Mouse (Mus musculus) embryonic facial prominence, embryonic 12.5 days (tissue): ENCODE data around the gene Eci3. TPM values are rescaled to one million over a fixed set of nuclear protein-coding genes. Genes with fewer than 3 reads are reported as not detected.
A peak's percentile ranks its signal among the peaks of the same experiment; 100 is the strongest.
"Not testable (repeated sequence)": the region's sequence is repeated elsewhere in the genome, so short reads cannot be mapped to it uniquely, and the experiment has no call there.

Experiments
- ATAC-seq: fragments of 200-750 bp; cut with Nextera tagmentation; 2 replicates; pipeline ENCODE4 v1.8.0; 2017; ENCODE audit not compliant: insufficient number of reproducible peaks, insufficient read depth, low FRiP score, low TSS enrichment
- H3K27ac ChIP-seq: fragments of 300-500 bp; sonication (generic); 2 replicates; pipeline ENCODE4 v1.5.1; 2016; ENCODE audit warnings: mild to moderate bottlenecking
- H3K27me3 ChIP-seq: fragments of 300-500 bp; sonication (generic); 2 replicates; pipeline ENCODE4 v1.6.1; 2016; ENCODE audit warnings: mild to moderate bottlenecking, moderate library complexity
- H3K36me3 ChIP-seq: fragments of 300-500 bp; sonication (generic); 2 replicates; pipeline ENCODE4 v1.6.1; 2016; ENCODE audit warnings: mild to moderate bottlenecking
- H3K4me1 ChIP-seq: fragments of 300-500 bp; sonication (generic); 2 replicates; pipeline ENCODE4 v1.6.1; 2016
- H3K4me2 ChIP-seq: fragments of 300-500 bp; sonication (generic); replicated peaks from 2 replicates; pipeline ENCODE4 v1.6.1; 2016; ENCODE audit warnings: mild to moderate bottlenecking, moderate library complexity
- H3K4me3 ChIP-seq: fragments of 300-500 bp; sonication (generic); 2 replicates; pipeline ENCODE4 v1.5.1; 2016; ENCODE audit warnings: mild to moderate bottlenecking
- H3K9ac ChIP-seq: fragments of 300-500 bp; sonication (generic); 2 replicates; pipeline ENCODE4 v1.6.1; 2016; ENCODE audit warnings: mild to moderate bottlenecking, moderate library complexity
- H3K9me3 ChIP-seq: fragments of 300-500 bp; sonication (generic); 2 replicates; pipeline ENCODE4 v1.6.1; 2016; ENCODE audit warnings: mild to moderate bottlenecking, moderate library complexity
- WGBS: fragments of 180-500 bp; shearing (Covaris S2); methylation state at CpG from one replicate; pipeline ENCODE4 v1.1.7; 2016; 5-methylcytosine and 5-hydroxymethylcytosine counted together
- polyA plus RNA-seq: library from polyadenylated mRNA; unstranded; fragments of >200 nt; fragmentation: Nextera tagmentation; extraction: Ambion mirVana; gene quantifications from 2 replicates; pipeline ENCODE4 v1.2.1, GENCODE M21; 2016

Gene Eci3
- polyA plus RNA-seq, 1 experiment from 2014 or later: 1.8 TPM

DNA sequence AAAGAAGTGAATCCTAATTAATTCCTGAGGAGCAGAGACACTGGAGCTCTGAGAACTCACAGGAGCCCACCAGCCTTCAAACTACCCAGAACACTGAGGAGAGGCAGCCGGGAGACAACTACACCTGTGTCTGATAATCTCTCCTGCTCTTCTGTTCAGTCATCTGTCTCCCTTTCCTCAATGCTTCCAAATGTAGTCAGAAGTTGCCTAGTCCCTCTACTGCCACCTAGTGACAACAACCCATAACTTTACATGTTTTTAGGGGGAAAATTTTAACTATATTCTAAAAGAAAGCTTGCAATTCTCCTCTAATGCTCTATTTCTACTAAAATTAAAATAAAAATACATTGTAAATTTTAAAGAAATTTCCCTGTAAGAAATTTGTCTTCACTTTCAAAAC is 9.5 kb upstream of the Eci3 start:
- peaks cover 12% of the 10 kb centered on the region for H3K36me3 ChIP-seq
- H3K4me3 ChIP-seq: no peak overlapping the region
- WGBS: 23% methylated on average over 1 of the region's 1 CpGs
- H3K4me1 ChIP-seq: no peaks in the 10 kb centered on the region
- no peak for ATAC-seq
- no peak overlapping the region for H3K27ac ChIP-seq
- H3K9ac ChIP-seq: no peak overlapping the region
- H3K27me3 ChIP-seq: no peaks in the 10 kb centered on the region
- no peak overlapping the region for H3K4me2 ChIP-seq
- H3K9me3 ChIP-seq: no peaks in the 10 kb centered on the region

DNA sequence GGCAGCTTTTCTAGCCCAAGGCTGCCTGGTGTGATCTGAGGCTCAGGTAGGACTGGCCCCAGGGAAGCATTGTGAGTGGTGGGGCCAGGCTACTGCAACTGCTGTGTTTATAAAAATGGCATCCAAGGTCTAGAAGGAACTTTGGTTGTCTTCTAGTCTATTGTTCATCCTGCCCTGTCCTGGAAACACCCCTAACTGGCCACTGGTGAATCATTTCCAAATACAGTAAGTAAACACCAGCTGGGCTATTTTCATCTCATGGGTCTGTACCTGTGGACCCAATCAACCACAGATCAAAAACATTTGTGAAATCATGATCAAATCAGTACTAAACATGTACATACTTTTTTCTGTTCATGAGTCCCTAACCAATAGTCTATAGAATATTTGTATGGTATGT is 8.8 kb upstream of the Eci3 start:
- not testable (repeated sequence) for H3K4me3 ChIP-seq, H3K4me2 ChIP-seq, ATAC-seq, H3K4me1 ChIP-seq, H3K27ac ChIP-seq, H3K36me3 ChIP-seq, H3K9ac ChIP-seq, H3K9me3 ChIP-seq, H3K27me3 ChIP-seq

DNA sequence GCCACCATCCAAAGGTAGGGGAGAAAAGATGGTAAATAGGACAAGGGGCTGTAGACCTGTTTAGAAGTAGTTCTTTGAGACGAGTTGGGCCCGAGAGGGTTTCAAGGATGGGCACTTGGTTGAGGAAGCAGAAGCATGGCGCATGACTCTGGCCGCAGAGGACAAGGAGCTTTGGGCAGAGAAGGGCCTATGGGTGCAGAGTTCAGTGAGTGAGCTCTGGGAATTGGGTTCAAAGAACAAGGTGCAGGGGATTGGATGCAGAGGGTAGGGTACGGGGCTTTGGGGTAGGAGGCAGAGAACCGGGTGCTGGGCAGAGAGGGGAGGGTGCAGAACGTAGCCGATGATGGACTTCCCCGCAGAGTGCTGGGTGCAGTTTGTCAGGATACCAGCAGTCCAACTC is 2.0 kb upstream of the Eci3 start:
- ATAC-seq, H3K4me1 ChIP-seq: not testable (repeated sequence)
- WGBS: 69% methylated on average over 9 of the region's 9 CpGs

DNA sequence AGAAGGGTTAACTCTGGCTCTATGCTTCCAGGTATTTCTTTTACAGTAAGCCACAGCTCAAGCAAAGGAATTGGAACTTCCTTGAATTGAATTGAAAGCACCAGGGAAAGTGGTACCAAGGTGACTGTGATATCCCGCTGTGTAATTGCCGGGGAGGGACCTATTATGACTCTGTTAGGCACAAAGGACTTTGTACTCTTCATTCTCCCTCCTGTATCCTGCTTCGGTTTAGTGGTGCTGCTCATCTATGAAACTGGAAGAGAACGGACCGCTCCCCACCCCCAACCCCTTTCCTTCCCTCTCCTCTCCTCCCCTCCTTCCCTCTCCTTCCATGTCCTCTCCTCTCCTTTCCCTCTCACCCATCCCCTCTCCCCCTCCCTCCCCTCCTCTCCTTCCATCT is 1.3 kb upstream of the Eci3 start:
- Histone ChIP-seq H3K27me3 (peaks cover 16% of the 10 kb centered on the region), H3K9ac (no peak overlapping the region), H3K4me1 (peaks cover 3% of the 10 kb centered on the region; the same call in 1 of the 2 replicates), H3K27ac (no peak overlapping the region), H3K9me3 (no peaks in the 10 kb centered on the region), H3K36me3 (no peaks in the 10 kb centered on the region), H3K4me3 (peak overlapping the region; percentile 45; the same call in 1 of the 2 replicates), H3K4me2 (peak overlapping the region; percentile 78)
- WGBS: 10% methylated on average over 5 of the region's 5 CpGs
- ATAC-seq: no peak

More for the DNA sequence above, 2.0 kb upstream of the Eci3 start:
- H3K9me3 ChIP-seq, H3K27ac ChIP-seq, H3K36me3 ChIP-seq, H3K9ac ChIP-seq, H3K4me2 ChIP-seq, H3K4me3 ChIP-seq: not testable (repeated sequence)
- H3K27me3 ChIP-seq: peaks cover 16% of the 10 kb centered on the region

DNA sequence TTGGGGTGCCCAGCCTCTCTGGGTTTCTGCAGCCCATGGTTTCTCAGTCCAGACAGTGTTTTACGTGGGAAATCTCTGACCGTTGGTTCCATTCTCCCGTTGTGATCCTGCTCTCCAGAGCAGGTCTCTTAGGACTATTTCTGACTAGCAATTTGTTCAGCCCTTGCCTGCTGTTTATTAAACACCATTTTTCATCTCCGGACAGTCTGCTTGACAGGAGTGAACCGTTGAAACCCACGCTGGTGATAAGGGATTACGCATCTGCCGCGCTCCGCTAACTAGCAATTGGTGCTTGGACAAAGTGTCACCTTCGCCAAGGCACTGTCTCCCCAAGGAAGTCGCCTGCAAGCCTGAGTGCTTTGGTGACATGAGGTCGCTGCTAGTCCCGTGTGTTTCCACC is 809 bp upstream of the Eci3 start:
- Histone ChIP-seq H3K27me3 (peaks cover 16% of the 10 kb centered on the region), H3K4me1 (peaks cover 3% of the 10 kb centered on the region; the same call in 1 of the 2 replicates), H3K9ac (no peak overlapping the region), H3K4me3 (peak overlapping the region; percentile 45), H3K36me3 (no peaks in the 10 kb centered on the region), H3K4me2 (peak overlapping the region; percentile 78), H3K27ac (no peak overlapping the region), H3K9me3 (no peaks in the 10 kb centered on the region)
- ATAC-seq: no peak
- WGBS: 5% methylated on average over 14 of the region's 14 CpGs

DNA sequence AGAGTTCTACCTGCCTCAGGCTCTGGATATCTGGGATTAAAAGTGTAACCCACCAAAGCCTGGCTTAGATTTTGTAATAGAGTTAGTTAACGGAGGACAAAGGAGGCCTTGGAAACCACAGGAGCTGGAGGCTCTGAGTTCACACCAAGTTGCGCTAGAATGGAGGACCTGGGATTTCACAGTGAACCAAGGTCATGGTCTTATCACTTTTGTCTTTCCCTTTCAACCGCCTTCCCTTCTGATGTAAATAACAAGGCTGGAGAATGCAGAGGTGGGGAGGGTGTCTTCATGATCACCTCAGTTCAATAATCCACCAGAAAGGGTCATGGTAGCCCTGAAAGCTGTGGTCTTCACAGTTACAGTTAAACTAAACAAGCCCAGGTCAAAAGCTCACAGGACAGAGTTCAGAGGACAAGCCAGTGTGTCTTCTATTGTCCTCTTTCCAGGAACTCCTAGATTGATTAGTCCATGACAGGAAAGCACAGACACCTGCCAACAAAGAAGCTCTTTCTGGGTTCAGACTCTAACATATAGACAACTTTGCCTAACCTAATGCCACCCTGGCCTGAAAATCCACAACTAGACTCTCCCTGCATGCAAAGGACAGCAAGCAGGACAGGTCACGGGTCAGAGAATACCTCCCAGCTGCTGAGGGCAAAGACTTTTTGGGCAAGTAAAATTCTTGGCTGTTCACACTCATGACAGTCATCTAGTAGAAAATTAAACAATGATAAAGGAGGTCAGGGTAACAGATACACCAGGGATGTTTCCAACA is 2.4 kb downstream of the Eci3 start:
- ATAC-seq: no peak
- 73% methylated on average over 4 of the region's 4 CpGs for WGBS
- no peak overlapping the region for H3K9ac ChIP-seq
- no peak overlapping the region for H3K27ac ChIP-seq
- H3K4me1 ChIP-seq: peaks cover 3% of the 10 kb centered on the region; the same call in 1 of the 2 replicates
- H3K4me3 ChIP-seq: no peak overlapping the region
- H3K36me3 ChIP-seq: no peaks in the 10 kb centered on the region
- peaks cover 16% of the 10 kb centered on the region for H3K27me3 ChIP-seq
- no peak overlapping the region for H3K4me2 ChIP-seq
- no peaks in the 10 kb centered on the region for H3K9me3 ChIP-seq

DNA sequence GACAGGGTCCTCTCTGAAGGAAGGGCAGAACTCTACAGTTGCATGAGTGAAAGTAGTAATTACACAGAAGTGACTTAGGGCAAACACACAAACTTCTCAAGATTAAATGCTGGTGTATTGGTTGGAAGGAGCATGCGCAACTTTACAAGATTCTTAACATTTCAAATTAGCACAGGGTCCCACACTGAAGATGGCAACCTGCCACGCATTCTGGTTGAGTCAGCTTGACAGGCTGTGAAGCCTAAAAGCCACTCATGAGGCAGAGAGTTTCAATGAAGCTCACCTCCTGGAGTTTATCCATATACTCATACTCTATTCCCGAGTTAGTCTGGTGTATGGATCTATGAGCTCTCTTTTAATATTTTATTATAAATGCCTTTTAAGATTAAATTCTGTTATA is 5.5 kb downstream of the Eci3 start:
- H3K4me2 ChIP-seq, H3K9ac ChIP-seq, H3K27ac ChIP-seq, H3K27me3 ChIP-seq, H3K4me3 ChIP-seq, H3K4me1 ChIP-seq, H3K9me3 ChIP-seq, H3K36me3 ChIP-seq, ATAC-seq: not testable (repeated sequence)
- WGBS: 86% methylated on average over 3 of the region's 3 CpGs

DNA sequence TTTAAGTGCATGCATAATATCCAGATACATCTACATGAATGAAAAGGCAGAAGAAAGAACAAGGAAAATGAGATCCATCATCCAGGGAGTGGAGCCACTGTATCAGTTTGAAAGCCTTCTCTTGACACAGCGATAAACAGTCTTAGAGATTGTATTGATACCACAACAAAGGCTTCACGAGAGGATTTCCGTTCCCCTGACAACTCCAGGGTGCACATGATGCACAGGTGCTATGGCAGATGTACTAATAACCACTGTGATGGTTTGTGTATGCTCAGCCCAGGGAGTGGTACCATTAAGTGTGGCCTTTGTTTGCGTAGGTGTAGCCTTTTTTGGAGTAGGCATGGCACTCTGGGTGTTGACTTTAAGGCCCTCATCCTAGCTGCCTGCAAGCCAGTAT is 6.7 kb downstream of the Eci3 start:
- WGBS: 95% methylated on average over 4 of the region's 4 CpGs
- Histone ChIP-seq H3K4me2 (no peak overlapping the region), H3K4me3 (no peak overlapping the region), H3K36me3 (no peaks in the 10 kb centered on the region), H3K27me3 (no peaks in the 10 kb centered on the region), H3K9ac (no peak overlapping the region), H3K9me3 (no peaks in the 10 kb centered on the region), H3K27ac (no peak overlapping the region), H3K4me1 (no peaks in the 10 kb centered on the region)
- ATAC-seq: no peak

DNA sequence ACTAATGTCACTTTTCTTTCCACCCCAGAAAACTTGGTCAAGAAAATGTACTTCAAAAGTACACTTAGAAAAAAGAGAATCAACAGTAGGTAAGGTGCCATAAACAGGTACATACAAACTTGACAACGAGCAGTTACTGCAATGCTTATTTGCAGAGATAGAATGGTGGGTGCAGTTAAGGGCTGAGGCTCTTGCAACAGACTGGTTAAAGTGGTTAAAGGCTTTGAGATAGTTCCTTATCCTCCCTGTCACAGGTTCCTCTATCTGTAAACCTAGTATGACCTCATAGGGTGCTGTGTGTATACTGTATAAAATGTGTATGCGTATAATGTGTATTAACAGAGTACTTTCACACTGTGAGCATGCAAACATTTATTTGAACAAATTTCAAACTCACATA is 12.2 kb downstream of the Eci3 start:
- H3K4me2 ChIP-seq, H3K9ac ChIP-seq, H3K9me3 ChIP-seq, ATAC-seq, H3K27ac ChIP-seq, H3K36me3 ChIP-seq, H3K27me3 ChIP-seq, H3K4me1 ChIP-seq, H3K4me3 ChIP-seq: not testable (repeated sequence)
- WGBS: 91% methylated on average over 2 of the region's 2 CpGs

DNA sequence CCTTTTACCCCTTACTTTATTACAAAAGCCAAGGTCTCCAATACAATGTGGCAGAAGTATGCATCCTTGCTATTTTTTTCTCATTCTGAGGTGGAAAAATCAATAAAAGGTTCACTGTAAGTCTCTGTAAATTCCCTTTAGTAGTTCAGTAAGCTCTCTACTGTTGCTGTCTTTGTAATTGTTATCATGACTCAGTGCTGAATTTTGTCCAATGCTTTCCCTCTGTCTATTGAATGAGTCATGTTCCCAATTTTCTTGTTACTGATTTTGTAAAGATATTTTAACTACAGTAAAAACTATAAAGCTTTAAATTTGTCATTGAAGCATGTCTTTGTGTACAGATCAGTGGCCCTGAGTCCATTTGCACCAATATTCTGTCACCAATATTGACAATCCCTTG is 21.2 kb downstream of the Eci3 start:
- ATAC-seq: no peak
- Histone ChIP-seq H3K27ac (no peak overlapping the region), H3K4me1 (no peaks in the 10 kb centered on the region)

DNA sequence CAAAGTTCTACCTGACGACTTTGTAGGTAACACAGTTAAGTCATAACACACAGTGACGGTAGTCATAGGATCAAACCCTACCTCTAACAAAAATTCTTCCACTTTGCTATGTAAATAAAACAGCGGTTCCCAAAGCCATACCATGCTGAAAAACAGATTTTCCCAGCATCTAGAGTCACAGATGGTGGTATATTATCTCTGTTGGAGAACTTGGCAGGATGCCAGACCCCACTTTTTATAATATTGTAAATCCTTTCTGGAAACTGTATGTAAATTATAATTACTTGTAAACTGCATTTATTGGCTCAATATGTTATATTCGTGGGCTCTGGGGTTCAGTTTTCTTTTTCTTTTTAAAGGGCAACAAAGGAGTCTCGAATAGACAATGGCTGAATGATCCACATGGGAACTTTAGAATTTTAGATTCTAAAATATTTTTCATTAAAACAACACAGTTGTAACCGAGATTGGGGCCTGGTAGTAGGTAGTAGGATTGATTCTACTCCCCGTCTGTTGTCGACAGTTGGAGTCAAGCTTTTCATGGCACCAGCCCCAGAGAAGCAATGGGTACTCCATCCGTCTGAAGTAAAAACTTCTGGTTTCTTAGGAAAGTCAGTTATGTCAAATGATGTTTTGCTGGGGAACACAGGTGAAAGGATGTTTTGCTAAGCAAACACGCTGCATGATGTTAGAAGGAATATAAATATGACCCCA is 28.5 kb downstream of the Eci3 start:
- WGBS: 74% methylated on average over 10 of the region's 10 CpGs
- Histone ChIP-seq H3K9me3 (no peaks in the 10 kb centered on the region), H3K36me3 (no peaks in the 10 kb centered on the region), H3K4me1 (no peaks in the 10 kb centered on the region), H3K27ac (no peak overlapping the region), H3K4me3 (no peak overlapping the region), H3K27me3 (no peaks in the 10 kb centered on the region), H3K4me2 (no peak overlapping the region), H3K9ac (no peak overlapping the region)
- ATAC-seq: no peak

More for the DNA sequence above, 21.2 kb downstream of the Eci3 start:
- no peaks in the 10 kb centered on the region for H3K9me3 ChIP-seq
- no peak overlapping the region for H3K4me2 ChIP-seq
- no peaks in the 10 kb centered on the region for H3K36me3 ChIP-seq
- H3K4me3 ChIP-seq: no peak overlapping the region
- no peak overlapping the region for H3K9ac ChIP-seq
- H3K27me3 ChIP-seq: no peaks in the 10 kb centered on the region

DNA sequence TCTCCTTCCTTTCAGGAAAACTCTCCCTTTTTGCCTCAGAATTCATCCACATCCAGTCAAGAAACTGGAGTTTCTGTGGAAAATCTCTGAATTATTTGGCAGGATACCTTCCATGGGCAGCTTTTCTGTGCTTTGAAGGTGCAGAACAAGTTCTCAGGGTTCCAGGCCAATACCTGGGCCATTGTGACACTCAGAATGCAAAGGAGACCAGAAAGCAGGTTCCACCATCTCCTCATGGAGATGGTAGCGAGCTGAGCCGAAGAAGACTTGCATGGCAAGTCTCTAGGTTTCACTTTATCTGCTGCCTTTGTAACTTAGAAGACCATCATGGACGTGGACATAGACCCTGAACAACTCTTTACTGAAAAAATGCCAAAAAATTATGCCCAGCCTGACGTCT is 39.4 kb downstream of the Eci3 start, which contains the start of the genes Fam217a and 4933417A18Rik:
Gene Fam217a, minus strand, starts transcription at position 101 of the 400 bp plus-strand sequence.
Gene 4933417A18Rik, plus strand, starts transcription at position 200 of the 400 bp plus-strand sequence.
- H3K27ac ChIP-seq: no peak within 1 kb of the TSS
- WGBS: 82% methylated on average over 4 of the region's 4 CpGs
- ATAC-seq: no peak

More for the DNA sequence above, 39.4 kb downstream of the Eci3 start, which contains the start of the genes Fam217a and 4933417A18Rik:
- no peak within 1 kb of the TSS for H3K9ac ChIP-seq
- no peak within 1 kb of the TSS for H3K4me2 ChIP-seq
- H3K36me3 ChIP-seq: no peaks in the 10 kb centered on the region
- no peaks in the 10 kb centered on the region for H3K4me1 ChIP-seq
- H3K9me3 ChIP-seq: no peaks in the 10 kb centered on the region
- no peak within 1 kb of the TSS for H3K4me3 ChIP-seq
- no peaks in the 10 kb centered on the region for H3K27me3 ChIP-seq
